Mouse (Mus musculus): ENCODE results near the gene St6galnac5. TPM values are rescaled to one million over a fixed set of nuclear protein-coding genes. Genes with fewer than 3 reads are reported as not detected.

Gene St6galnac5
- polyA plus RNA-seq, 1 experiment from 2014 or later, result 0.09 TPM

DNA sequence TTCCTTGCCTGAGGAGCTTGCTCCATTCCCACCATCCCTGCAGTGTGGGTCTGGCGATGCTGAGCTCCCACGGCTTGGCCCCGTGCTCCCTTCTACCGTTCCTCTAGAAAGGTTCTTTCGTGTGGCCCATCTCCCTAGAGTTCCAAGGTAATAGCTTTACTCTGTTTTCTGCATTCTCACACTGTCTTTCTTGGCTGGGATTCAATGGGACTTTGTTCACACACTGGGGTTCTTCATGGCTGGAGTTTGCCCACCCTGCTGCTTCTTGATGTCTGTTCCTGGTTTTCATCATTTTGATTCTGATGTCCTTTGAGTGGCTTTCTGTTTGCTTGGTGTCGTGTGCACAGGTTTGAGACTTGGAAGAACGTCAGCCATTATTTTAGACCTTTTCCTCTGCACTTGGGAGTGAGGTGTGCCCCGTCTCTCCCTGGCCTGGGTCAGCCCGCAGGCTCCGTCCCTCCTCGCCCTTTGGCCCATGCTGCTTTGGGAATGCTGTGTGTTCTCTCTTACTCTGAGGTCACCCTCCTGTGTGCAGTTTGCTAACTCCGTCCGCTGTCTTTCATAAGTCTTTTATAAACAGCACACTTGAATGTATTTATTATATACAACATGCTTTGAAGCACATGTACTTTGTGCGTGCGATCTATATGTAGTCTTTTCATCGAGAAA, 205.0 kb downstream of the St6galnac5 start:
- H3K27ac ChIP-seq, result no peak overlapping the region
- WGBS, result 82% methylated on average over 16 of the region's 16 CpGs
- no peaks in the 10 kb centered on the region for H3K4me1 ChIP-seq (replicated peaks)
- H3K4me2 ChIP-seq, result no peak overlapping the region
- H3K9ac ChIP-seq, result no peak overlapping the region
- no peaks in the 10 kb centered on the region for H3K27me3 ChIP-seq
- no peaks in the 10 kb centered on the region for H3K9me3 ChIP-seq (replicated peaks)
- no peak overlapping the region for H3K4me3 ChIP-seq
- H3K36me3 ChIP-seq, result no peaks in the 10 kb centered on the region
- ATAC-seq (replicated peaks; ENCODE audit: insufficient number of reproducible peaks, insufficient read depth, low FRiP score, low read depth), result no peak

DNA sequence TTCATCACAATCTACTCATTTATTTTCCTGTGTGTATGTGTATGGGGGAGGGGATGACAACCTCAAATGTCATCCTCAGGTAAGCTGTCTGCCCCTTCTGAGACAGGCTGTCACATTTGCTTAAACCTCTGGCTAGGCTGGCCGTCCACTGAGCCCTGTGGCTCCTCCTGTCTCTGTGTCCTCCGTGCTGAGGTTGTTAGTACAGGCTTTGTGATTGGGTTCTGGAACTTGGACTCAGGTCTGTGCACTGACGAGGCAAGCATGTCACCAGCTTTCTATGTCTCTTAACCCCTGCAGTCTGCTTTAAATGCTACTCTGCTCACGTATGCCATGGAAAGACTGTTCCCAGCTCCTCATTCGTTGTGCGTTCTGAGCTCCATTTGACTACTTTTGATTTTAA, 205.7 kb downstream of the St6galnac5 start:
- Histone ChIP-seq H3K27me3 (no peaks in the 10 kb centered on the region), H3K4me3 (no peak overlapping the region), H3K27ac (no peak overlapping the region), H3K4me2 (no peak overlapping the region), H3K4me1 (replicated peaks) (no peaks in the 10 kb centered on the region), H3K9me3 (replicated peaks) (no peaks in the 10 kb centered on the region), H3K36me3 (no peaks in the 10 kb centered on the region), H3K9ac (no peak overlapping the region)
- WGBS, result 78% methylated on average over 6 of the region's 6 CpGs
- no peak for ATAC-seq (replicated peaks; ENCODE audit: insufficient number of reproducible peaks, insufficient read depth, low FRiP score, low read depth)

DNA sequence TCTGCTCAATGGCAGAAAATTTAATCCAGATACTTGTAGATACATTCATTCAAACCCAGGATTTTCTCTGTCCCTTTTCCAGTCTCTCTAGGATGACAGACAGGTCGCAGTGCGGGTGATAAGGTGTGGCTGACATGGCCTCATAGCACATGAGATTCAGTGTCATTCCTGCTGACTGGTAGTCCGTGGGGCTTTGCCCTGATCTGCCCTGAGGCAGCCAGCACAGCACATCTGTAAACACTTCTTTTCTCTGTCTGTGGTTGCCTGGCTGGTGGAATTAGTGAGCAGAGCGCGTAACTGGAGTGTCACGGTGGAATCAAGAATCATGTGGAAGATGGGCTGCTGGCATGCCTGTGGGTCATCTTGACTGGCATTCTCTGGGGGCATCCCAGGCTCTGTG, 212.0 kb downstream of the St6galnac5 start:
- 79% methylated on average over 6 of the region's 6 CpGs for WGBS
- H3K4me1 ChIP-seq (replicated peaks), result peaks cover 1% of the 10 kb centered on the region; the same call in 1 of the 2 replicates
- H3K36me3 ChIP-seq, result 0 out of 2 replicates have a peak, but pooled peaks cover 4% of the 10 kb centered on the region
- no peak overlapping the region for H3K4me3 ChIP-seq
- ATAC-seq (replicated peaks; ENCODE audit: insufficient number of reproducible peaks, insufficient read depth, low FRiP score, low read depth), result no peak
- no peak overlapping the region for H3K27ac ChIP-seq
- no peaks in the 10 kb centered on the region for H3K9me3 ChIP-seq (replicated peaks)
- no peak overlapping the region for H3K4me2 ChIP-seq
- no peaks in the 10 kb centered on the region for H3K27me3 ChIP-seq
- H3K9ac ChIP-seq, result no peak overlapping the region

DNA sequence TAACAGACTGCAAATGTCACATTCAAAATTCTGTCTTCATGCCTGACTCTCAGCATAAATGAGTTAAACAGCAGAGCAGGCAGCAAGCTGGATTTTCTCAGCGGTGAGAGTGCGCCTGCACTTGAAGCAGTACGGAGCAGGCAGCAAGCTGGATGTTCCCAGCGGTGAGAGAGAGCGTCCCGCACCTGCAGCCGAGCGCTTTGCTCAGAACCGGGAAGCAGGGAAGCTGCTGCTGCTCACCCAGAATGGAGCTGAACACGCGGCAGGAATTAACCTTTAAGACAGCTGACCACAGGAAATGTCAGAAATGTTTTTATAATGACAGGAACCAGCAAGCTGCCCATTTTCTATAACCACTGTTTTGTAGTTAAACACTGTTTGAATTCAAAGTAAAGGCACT, 214.6 kb downstream of the St6galnac5 start:
- H3K9me3 ChIP-seq (replicated peaks), result no peaks in the 10 kb centered on the region
- WGBS, result 52% methylated on average over 11 of the region's 11 CpGs
- no peak overlapping the region for H3K4me2 ChIP-seq
- H3K36me3 ChIP-seq, result 0 out of 2 replicates have a peak, but pooled peaks cover 4% of the 10 kb centered on the region
- H3K4me1 ChIP-seq (replicated peaks), result peaks cover 18% of the 10 kb centered on the region
- H3K9ac ChIP-seq, result no peak overlapping the region
- ATAC-seq (replicated peaks; ENCODE audit: insufficient number of reproducible peaks, insufficient read depth, low FRiP score, low read depth), result no peak
- no peak overlapping the region for H3K27ac ChIP-seq
- H3K27me3 ChIP-seq, result no peaks in the 10 kb centered on the region
- H3K4me3 ChIP-seq, result no peak overlapping the region
